Mouse (Mus musculus) lung, adult 2 months (tissue): ENCODE data around the gene Mlx.

Experiments
- CTCF ChIP-seq: fragments of 200-500 bp; IDR thresholded peaks from 2 replicates; pipeline ENCODE4 v1.5.1; 2011; ENCODE audit warnings: mild to moderate bottlenecking, low read length, control low read depth; ENCODE audit not compliant: insufficient read depth
- POLR2A ChIP-seq: fragments of 200-500 bp; IDR thresholded peaks from 2 replicates; pipeline ENCODE4 v1.6.1; 2011; ENCODE audit warnings: low read depth, mild to moderate bottlenecking, control low read depth, low read length, borderline replicate concordance; ENCODE audit errors: extremely low read depth

DNA sequence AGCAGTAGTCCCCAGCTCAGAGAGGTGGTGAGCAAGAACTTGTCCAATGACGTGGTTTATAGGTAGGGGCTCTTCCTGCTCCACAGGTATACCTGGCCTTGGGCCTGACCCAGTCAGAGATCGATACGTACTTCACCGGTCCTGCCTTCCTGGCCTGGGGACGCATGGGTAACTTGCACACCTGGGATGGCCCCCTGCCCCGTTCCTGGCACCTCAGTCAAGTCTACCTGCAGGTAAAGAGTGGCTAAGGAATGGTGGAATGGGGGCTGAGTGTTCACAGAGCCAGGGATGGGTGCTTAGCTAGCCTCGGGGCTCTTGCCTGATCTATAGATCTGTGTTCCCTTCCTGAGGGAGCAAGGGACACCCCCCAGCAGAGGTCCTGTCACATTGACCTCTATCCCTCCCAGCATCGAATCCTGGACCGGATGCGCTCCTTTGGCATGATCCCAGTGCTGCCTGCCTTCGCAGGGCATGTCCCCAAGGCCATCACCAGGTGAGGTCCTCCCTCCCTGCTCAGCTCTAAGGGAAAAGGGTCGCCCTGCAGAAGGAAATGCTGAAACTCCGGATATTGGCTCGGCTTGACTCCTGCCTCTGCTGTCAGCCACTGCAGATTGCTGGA lies 15.2 kb upstream of the Mlx start:
- TF ChIP-seq POLR2A (no peak), CTCF (no peak)
